Mouse (Mus musculus): ENCODE measurements at regions not wholly inside any gene's neighbourhood (a gene's known extent, or its start where the extent isn't known, plus 50 kb on each side); places are given as distances from the start of the nearest gene placed in this dataset.

GRCm38 (mm10) chr1:157755015-157755649, 248.6 kb downstream of the Sec16b start:
- TF ChIP-seq CTCF (IDR thresholded peaks at IDR 0.05; ENCODE audit: low read depth) (no peak), EP300 (optimal IDR thresholded peaks at IDR 0.05) (no peak)
